Mouse (Mus musculus): ENCODE measurements around the gene Ammecr1. TPM values are rescaled to one million over a fixed set of nuclear protein-coding genes. Genes with fewer than 3 reads are reported as not detected.

Gene Ammecr1
- 3.2 and 4.2 TPM in 2 replicates for polyA plus RNA-seq (2012; rRNA removed)

DNA sequence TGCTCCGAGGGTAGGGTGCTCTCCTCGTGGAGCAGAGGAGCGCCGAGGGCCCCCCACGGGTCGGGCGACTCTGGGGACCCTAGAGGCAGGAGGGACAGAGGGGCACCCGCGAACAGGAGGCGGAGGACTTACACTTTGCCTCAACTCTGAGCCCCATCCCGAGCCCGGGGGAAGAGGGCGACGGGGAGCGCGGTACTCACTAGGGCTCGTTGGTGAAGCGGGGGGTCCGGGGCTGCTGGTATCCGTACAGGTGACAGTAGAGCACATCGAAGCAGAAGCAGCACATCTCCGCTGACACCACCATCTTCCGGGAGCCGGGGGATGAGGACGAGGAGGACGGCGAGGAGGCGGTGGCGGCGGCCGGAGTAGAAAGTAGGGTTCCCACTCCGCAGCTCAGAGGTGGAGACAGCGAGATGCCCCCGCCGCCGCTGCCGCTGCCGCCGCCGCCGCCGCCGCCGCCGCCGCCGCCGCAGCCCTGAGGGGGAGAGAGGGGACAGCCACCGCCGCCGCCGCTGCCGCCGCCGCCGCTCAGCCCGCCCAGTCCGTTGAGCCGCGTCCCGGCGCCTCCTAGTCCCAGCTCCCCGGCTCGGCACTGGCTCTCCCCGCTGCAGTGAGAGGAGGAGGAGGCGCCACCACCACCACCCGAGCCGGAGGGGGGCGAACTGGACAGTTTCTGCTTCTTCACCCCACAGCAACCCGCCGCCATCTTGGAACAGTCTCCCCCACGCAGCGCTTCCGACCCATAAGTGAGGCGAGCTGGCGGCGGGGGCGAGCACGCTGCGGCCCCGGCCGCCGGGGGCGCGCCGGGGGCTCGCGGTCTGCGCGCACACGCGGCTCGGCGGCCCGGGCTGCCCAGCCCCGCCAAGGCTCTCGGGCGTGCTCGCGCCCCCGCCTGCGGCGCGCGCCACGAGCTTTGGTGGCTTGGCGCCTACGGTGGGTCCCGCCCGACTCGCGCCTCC, at the start of gene Ammecr1:
TSS of gene Ammecr1 (minus strand) at position 721 of the 959 bp plus-strand sequence.

Other genes starting within 250 kb of the Ammecr1 start
- 0.26 and 0.33 TPM in 2 replicates for gene Rtl9, start 132.9 kb upstream of the Ammecr1 start, polyA plus RNA-seq (2012; rRNA removed)

Data from ovary, adult 2 months (tissue).